In genomic region chr3:58904656-58905055, GRCm38 (mm10) we compare ENCODE assay signal across 22 mouse cellular contexts. TPM values are rescaled to one million over a fixed set of nuclear protein-coding genes. Genes with fewer than 3 reads are reported as not detected.
"Had no signal": no experiment of that assay in that cellular context is flagged by ENCODE, and none has a peak within 500 bp of the region (broad histone marks: within the 10 kb centered on the region; RNA-seq: fewer than 3 reads in every experiment).

No protein-coding gene starts in this region.

- H3K27ac ChIP-seq: lung, embryonic 15.5 days; macrophage; midbrain, embryonic 13.5 days; midbrain, embryonic 15.5 days; neural tube, embryonic 12.5 days; stomach, embryonic 15.5 days; stomach, postnatal 0 days had no signal

- ATAC-seq: lung, postnatal 0 days; midbrain, embryonic 13.5 days; midbrain, embryonic 15.5 days had no signal

- H3K4me3 ChIP-seq: lung, embryonic 15.5 days; megakaryocyte, embryonic 14.5 days; midbrain, embryonic 13.5 days; midbrain, embryonic 15.5 days; neural tube, embryonic 12.5 days; stomach, embryonic 15.5 days had no signal

- H3K36me3 ChIP-seq: lung, embryonic 15.5 days; midbrain, embryonic 13.5 days; midbrain, embryonic 15.5 days; neural tube, embryonic 12.5 days; stomach, embryonic 15.5 days had no signal

- H3K27me3 ChIP-seq: lung, embryonic 15.5 days; megakaryocyte, embryonic 14.5 days; midbrain, embryonic 13.5 days; midbrain, embryonic 15.5 days; neural tube, embryonic 12.5 days; stomach, embryonic 15.5 days had no signal

- H3K9me3 ChIP-seq: lung, embryonic 15.5 days; midbrain, embryonic 13.5 days; midbrain, embryonic 15.5 days; neural tube, embryonic 12.5 days; stomach, embryonic 15.5 days had no signal

- H3K9ac ChIP-seq: lung, embryonic 15.5 days; midbrain, embryonic 13.5 days; midbrain, embryonic 15.5 days; neural tube, embryonic 12.5 days; stomach, embryonic 15.5 days had no signal

- H3K4me2 ChIP-seq: lung, embryonic 15.5 days; midbrain, embryonic 11.5 days; midbrain, embryonic 13.5 days; midbrain, embryonic 15.5 days; neural tube, embryonic 12.5 days; stomach, embryonic 15.5 days had no signal

- DNase-seq: lung, adult 2 months; lung, postnatal 14 days; lung, postnatal 36 days; right cerebral cortex, postnatal 14 days; thymus, adult 2 months; thymus, postnatal 25 days; thymus, postnatal 4 days had no signal

- H3K4me1 ChIP-seq: lung, embryonic 15.5 days; megakaryocyte, embryonic 14.5 days; midbrain, embryonic 15.5 days; neural tube, embryonic 12.5 days; stomach, embryonic 15.5 days had no signal

RNA-seq across cellular contexts. Expression of gene Clrn1, which starts 19.5 kb away (rescaled TPM):
- total RNA-seq: megakaryocyte progenitor cell, adult 5-6 weeks; monocyte, adult 5-6 weeks had no signal
- polyA plus RNA-seq: lung, adult 2 months; lung, postnatal 0 days; macrophage; spleen, adult 2 months; stomach, embryonic 15.5 days; stomach, postnatal 0 days; testis, adult 2 months; urinary bladder, adult 2 months had no signal
